Mouse (Mus musculus) liver, postnatal 0 days (tissue): ENCODE measurements around the gene Ap3d1.

ENCODE experiments used
- CTCF ChIP-seq: sonication (generic); IDR thresholded peaks from 2 replicates; pipeline ENCODE4 v1.5.1; 2016; ENCODE audit warnings: antibody characterized with exemption, low read depth
- EP300 ChIP-seq: IDR thresholded peaks from 2 replicates; pipeline ENCODE4 v1.6.1; 2016; ENCODE audit warnings: antibody characterized with exemption, low read depth, mild to moderate bottlenecking

GRCm38 (mm10) chr10:80698605-80699004, 43.5 kb downstream of the Ap3d1 start:
- TF ChIP-seq CTCF (no peak), EP300 (no peak)
